9 mouse cellular contexts compared by ENCODE assay signal in the genomic region with DNA sequence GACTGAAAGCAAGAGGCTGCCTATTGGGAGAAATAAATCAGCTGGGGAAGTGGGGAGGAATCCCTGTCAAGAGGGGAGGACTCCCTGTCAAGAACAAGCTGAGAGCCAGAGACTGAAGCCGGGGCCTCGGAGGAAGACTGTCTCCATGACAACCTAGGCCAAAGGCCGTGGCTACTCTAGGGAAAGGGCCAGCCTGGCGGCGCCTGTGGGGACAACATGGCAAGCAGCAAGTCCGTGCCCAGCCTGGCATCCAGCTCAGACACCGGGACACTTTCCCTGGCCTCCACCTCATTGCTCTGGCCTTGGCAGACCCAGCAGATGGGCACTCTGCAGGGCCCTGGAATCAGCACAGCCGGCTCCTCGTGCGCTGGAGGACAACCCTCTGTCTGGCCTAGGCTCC.
A peak's percentile ranks its signal among the peaks of the same experiment; 100 is the strongest.
DNase-seq lines count a peak whose midpoint lies in the region; ATAC-seq and TF ChIP-seq lines count a peak whose summit lies in the region.
"Had no signal": no experiment of that assay in that cellular context is flagged by ENCODE, and none has a peak within 500 bp of the region (broad histone marks: within the 10 kb centered on the region; RNA-seq: fewer than 3 reads in every experiment).

No protein-coding gene starts in this region.

- no peak for TF ChIP-seq POLR2A in lung, adult 2 months (IDR thresholded peaks at IDR 0.05; ENCODE audit: borderline replicate concordance, extremely low read depth, low read depth, low read length)

- 57% methylated on average over 10 of the region's 10 CpGs for WGBS in lung, adult 2 months
- 73% methylated on average over 10 of the region's 10 CpGs for WGBS in heart, embryonic 14.5 days
- WGBS in midbrain, embryonic 14.5 days: 35% methylated on average over 10 of the region's 10 CpGs

- 0 out of 2 replicates have a peak overlapping the region, but pooled peaks have one; percentile 23 for H3K9ac ChIP-seq in heart, embryonic 14.5 days (ENCODE audit: low read length)
- H3K9ac ChIP-seq in midbrain, embryonic 14.5 days (replicated peaks; ENCODE audit: low read length): no peak overlapping the region

- ATAC-seq in heart, embryonic 14.5 days (ENCODE audit: insufficient number of reproducible peaks, insufficient read depth, low FRiP score, low read depth): no peak
- no peak for ATAC-seq in midbrain, embryonic 14.5 days (ENCODE audit: low FRiP score, low TSS enrichment)

- H3K4me1 ChIP-seq in lung, adult 2 months (ENCODE audit: control insufficient read depth, insufficient read depth, low read length): peaks cover 8% of the 10 kb centered on the region; the same call in 1 of the 2 replicates
- peaks cover 28 to 49% of the 10 kb centered on the region in 2 experiments for H3K4me1 ChIP-seq in heart, embryonic 14.5 days (ENCODE audit: control insufficient read depth in 2 of 2, insufficient read depth in 2 of 2, low read length in 2 of 2)
- H3K4me1 ChIP-seq in midbrain, embryonic 14.5 days (ENCODE audit: control insufficient read depth, insufficient read depth, low read length): peaks cover 14% of the 10 kb centered on the region; the same call in 1 of the 2 replicates

- H3K4me3 ChIP-seq in lung, adult 2 months (replicated peaks; ENCODE audit: extremely low read depth, low read depth, low read length): no peak overlapping the region
- H3K4me3 ChIP-seq in heart, embryonic 14.5 days (ENCODE audit: control insufficient read depth in 1 of 2, insufficient read depth in 1 of 2, low read depth in 1 of 2, low read length in 2 of 2): no peak overlapping the region
- H3K4me3 ChIP-seq in midbrain, embryonic 14.5 days (replicated peaks; ENCODE audit: low read depth, low read length): no peak overlapping the region
- H3K4me3 ChIP-seq: megakaryocyte, embryonic 14.5 days had no signal

- H3K4me2 ChIP-seq in heart, embryonic 14.5 days (ENCODE audit: low read length): no peak overlapping the region
- H3K4me2 ChIP-seq in midbrain, embryonic 14.5 days (ENCODE audit: low read length): no peak overlapping the region

- H3K9me3 ChIP-seq in heart, embryonic 14.5 days (ENCODE audit: control insufficient read depth, low read length): no peaks in the 10 kb centered on the region; the same call in 1 of the 2 replicates
- no peaks in the 10 kb centered on the region for H3K9me3 ChIP-seq in midbrain, embryonic 14.5 days (ENCODE audit: control insufficient read depth, low read length)

- peak; percentile 43 to 45 for DNase-seq in lung, adult 18-20 months
- DNase-seq in lung, adult 2 months: no peak
- peak; percentile 96 to 99 for DNase-seq in cerebellum, postnatal 14 days
- DNase-seq in kidney, postnatal 25 days: peak; percentile 66 to 88
- peak; percentile 29 for DNase-seq in midbrain, embryonic 14.5 days
- no peak for DNase-seq in thymus, postnatal 14 days
- DNase-seq in spleen, postnatal 14 days (ENCODE audit: low spot score in 2 of 2): no peak

- no peak for TF ChIP-seq CTCF in lung, adult 2 months (IDR thresholded peaks at IDR 0.05; ENCODE audit: insufficient read depth, low read length)

- H3K27me3 ChIP-seq in heart, embryonic 14.5 days (ENCODE audit: control insufficient read depth, insufficient read depth, low read length): no peaks in the 10 kb centered on the region
- no peaks in the 10 kb centered on the region for H3K27me3 ChIP-seq in midbrain, embryonic 14.5 days (ENCODE audit: control insufficient read depth, insufficient read depth, low read length)

- H3K27ac ChIP-seq in heart, embryonic 14.5 days (replicated peaks in 1 of 2; ENCODE audit: control insufficient read depth in 1 of 2, insufficient read depth in 1 of 2, low read depth in 2 of 2, low read length in 2 of 2): no peak overlapping the region
- no peak overlapping the region for H3K27ac ChIP-seq in midbrain, embryonic 14.5 days (replicated peaks; ENCODE audit: low read depth, low read length)

- H3K36me3 ChIP-seq in heart, embryonic 14.5 days (ENCODE audit: control insufficient read depth, insufficient read depth, low read length): no peaks in the 10 kb centered on the region
- no peaks in the 10 kb centered on the region for H3K36me3 ChIP-seq in midbrain, embryonic 14.5 days (ENCODE audit: control insufficient read depth, insufficient read depth, low read length)

Comparison
In these comparisons a context has a peak if more than half of its experiments do, and no peak if none do; other contexts are left out.
1. DNase-seq: peak in lung, adult 18-20 months (2 of 2), cerebellum, postnatal 14 days (2 of 2), kidney, postnatal 25 days (2 of 2) and midbrain, embryonic 14.5 days (single experiment); none in lung, adult 2 months (single experiment), thymus, postnatal 14 days (single experiment) and spleen, postnatal 14 days (0 of 2).